Mouse (Mus musculus) stomach, postnatal 0 days (tissue): Measurements from ENCODE around the gene Siae. TPM values are rescaled to one million over a fixed set of nuclear protein-coding genes. Genes with fewer than 3 reads are reported as not detected.

Source experiments
- ATAC-seq: fragments of 200-750 bp; cut with Nextera tagmentation; 2 replicates; pipeline ENCODE4 v1.8.0; 2017; ENCODE audit not compliant: low FRiP score, low TSS enrichment
- DNase-seq: peaks from one replicate; pipeline ENCODE4 v3.0.0-alpha.2; 2016; ENCODE audit warnings: low spot score
- H3K27ac ChIP-seq: fragments of 300-500 bp; sonication (generic); replicated peaks from 2 replicates; pipeline ENCODE4 v1.5.1; 2014; ENCODE audit warnings: mild to moderate bottlenecking, control low read depth
- H3K27me3 ChIP-seq: fragments of 300-500 bp; sonication (generic); 2 replicates; pipeline ENCODE4 v1.6.1; 2014; ENCODE audit warnings: low read length; ENCODE audit not compliant: control insufficient read depth, insufficient read depth
- H3K36me3 ChIP-seq: fragments of 300-500 bp; sonication (generic); 2 replicates; pipeline ENCODE4 v1.6.1; 2014; ENCODE audit warnings: low read length, mixed read lengths; ENCODE audit not compliant: control insufficient read depth, insufficient read depth
- H3K4me1 ChIP-seq: fragments of 300-500 bp; sonication (generic); replicated peaks from 2 replicates; pipeline ENCODE4 v1.6.1; 2014; ENCODE audit warnings: antibody characterized with exemption; ENCODE audit not compliant: control insufficient read depth, insufficient read depth
- H3K4me2 ChIP-seq: fragments of 300-500 bp; sonication (generic); replicated peaks from 2 replicates; pipeline ENCODE4 v1.6.1; 2014; ENCODE audit warnings: low read depth, mild to moderate bottlenecking, control low read depth, moderate library complexity
- H3K4me3 ChIP-seq: fragments of 300-500 bp; sonication (generic); 2 replicates; pipeline ENCODE4 v1.5.1; 2014; ENCODE audit warnings: low read depth, low read length, control low read depth
- H3K9ac ChIP-seq: fragments of 300-500 bp; sonication (generic); 2 replicates; pipeline ENCODE4 v1.6.1; 2014; ENCODE audit warnings: mild to moderate bottlenecking, low read length, control low read depth, mixed read lengths
- H3K9me3 ChIP-seq: fragments of 300-500 bp; sonication (generic); 2 replicates; pipeline ENCODE4 v1.6.1; 2016; ENCODE audit warnings: low read length; ENCODE audit not compliant: control insufficient read depth
- CTCF ChIP-seq: IDR thresholded peaks from 2 replicates; pipeline ENCODE4 v1.5.1; 2016; ENCODE audit warnings: antibody characterized with exemption, low read depth, mild to moderate bottlenecking, moderate library complexity
- EP300 ChIP-seq: optimal IDR thresholded peaks from 2 replicates; pipeline ENCODE3; 2016; ENCODE audit warnings: antibody characterized with exemption
- WGBS: fragments of 180-500 bp; shearing (Covaris S2); extraction: QIAGEN DNeasy Blood & Tissue Kit; methylation state at CpG from one replicate; pipeline ENCODE4 v1.1.7; 2014; 5-methylcytosine and 5-hydroxymethylcytosine counted together
- polyA plus RNA-seq: library from polyadenylated mRNA; unstranded; fragments of >200 nt; fragmentation: Nextera tagmentation; extraction: Ambion mirVana; gene quantifications from 2 replicates; pipeline ENCODE4 v1.2.1, GENCODE M21; 2015

Siae gene
- polyA plus RNA-seq, 1 experiment from 2014 or later, result 6.9 TPM

DNA sequence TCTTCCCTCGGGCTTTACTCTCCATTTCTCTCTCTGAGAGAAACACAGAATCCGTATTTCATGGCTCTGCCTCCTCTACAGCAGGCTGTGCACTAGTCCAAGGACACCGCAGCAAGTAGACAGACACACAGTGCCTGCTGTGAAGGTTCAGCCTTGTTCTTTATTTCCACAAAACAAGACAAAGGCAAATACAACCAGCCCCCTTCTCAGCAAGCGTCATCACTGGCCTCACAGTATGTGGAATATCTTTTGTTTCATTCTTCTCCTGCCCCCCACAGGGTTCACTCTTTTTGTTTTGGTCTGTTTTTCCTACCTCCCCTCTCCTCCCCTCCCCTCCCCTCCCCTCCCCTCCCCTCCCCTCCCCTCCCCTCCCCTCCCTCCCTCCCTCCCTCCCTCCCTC, 73.1 kb downstream of the Siae start:
- H3K4me1 ChIP-seq, result no peaks in the 10 kb centered on the region
- TF ChIP-seq EP300, result no peak
- no peak for TF ChIP-seq CTCF
- H3K27me3 ChIP-seq, result no peaks in the 10 kb centered on the region
- H3K36me3 ChIP-seq, result no peaks in the 10 kb centered on the region
- 78% methylated on average over 4 of the region's 4 CpGs for WGBS
- H3K4me2 ChIP-seq, result no peak overlapping the region
- DNase-seq (no peak), ATAC-seq (no peak)
- no peak overlapping the region for H3K4me3 ChIP-seq
- no peaks in the 10 kb centered on the region for H3K9me3 ChIP-seq
- no peak overlapping the region for H3K27ac ChIP-seq
- H3K9ac ChIP-seq, result no peak overlapping the region

DNA sequence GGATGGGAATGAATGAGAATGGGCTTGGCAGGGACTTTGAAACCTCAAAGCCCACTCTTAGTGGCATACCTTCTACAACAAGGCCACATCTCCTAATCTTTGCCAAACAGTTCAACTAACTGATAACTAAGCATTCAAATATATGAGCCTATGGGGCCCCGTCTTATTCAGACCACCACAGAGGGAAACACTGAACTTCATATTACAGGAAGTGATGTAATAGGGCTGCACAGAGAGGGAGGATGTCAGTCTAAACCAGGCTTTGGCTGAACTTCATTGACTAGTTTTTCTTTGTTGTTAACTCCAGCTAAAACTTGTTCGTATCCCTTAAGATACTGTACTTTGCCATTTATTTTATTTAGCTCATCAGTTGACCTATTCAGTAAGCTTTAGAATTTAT, 74.4 kb downstream of the Siae start:
- no peak overlapping the region for H3K4me2 ChIP-seq
- H3K9me3 ChIP-seq, result no peaks in the 10 kb centered on the region
- TF ChIP-seq CTCF (no peak), EP300 (no peak)
- H3K36me3 ChIP-seq, result no peaks in the 10 kb centered on the region
- H3K4me3 ChIP-seq, result no peak overlapping the region
- no peaks in the 10 kb centered on the region for H3K27me3 ChIP-seq
- H3K9ac ChIP-seq, result no peak overlapping the region
- H3K4me1 ChIP-seq, result no peaks in the 10 kb centered on the region
- ATAC-seq (no peak), DNase-seq (no peak)
- WGBS, result 80% methylated on average over 2 of the region's 2 CpGs
- no peak overlapping the region for H3K27ac ChIP-seq

DNA sequence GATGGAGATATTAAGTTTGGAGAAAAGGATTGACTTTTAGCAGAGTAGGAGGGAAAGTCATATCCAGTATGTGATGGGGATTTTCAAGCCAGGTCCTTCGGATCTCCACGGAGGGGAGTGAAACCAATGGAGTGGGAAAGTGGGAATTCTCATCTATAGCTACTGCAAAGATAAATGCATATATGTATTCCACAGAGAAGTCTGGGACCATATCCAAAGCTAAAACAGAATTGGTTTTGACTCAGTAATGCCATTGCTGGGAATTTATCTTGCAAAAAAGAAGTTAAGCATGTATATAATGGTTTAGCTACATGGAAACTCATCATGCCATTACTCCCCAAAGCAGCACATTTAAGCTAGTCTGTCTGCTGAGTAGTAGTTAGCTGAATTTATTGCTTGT, 76.8 kb downstream of the Siae start:
- no peak overlapping the region for H3K27ac ChIP-seq
- no peak for ATAC-seq
- no peaks in the 10 kb centered on the region for H3K27me3 ChIP-seq
- no peak overlapping the region for H3K9ac ChIP-seq
- H3K4me1 ChIP-seq, result no peaks in the 10 kb centered on the region
- no peak for DNase-seq
- TF ChIP-seq CTCF (no peak), EP300 (no peak)
- WGBS, result 83% methylated on average over 2 of the region's 2 CpGs
- no peaks in the 10 kb centered on the region for H3K36me3 ChIP-seq
- H3K9me3 ChIP-seq, result no peaks in the 10 kb centered on the region
- no peak overlapping the region for H3K4me2 ChIP-seq
- H3K4me3 ChIP-seq, result no peak overlapping the region

DNA sequence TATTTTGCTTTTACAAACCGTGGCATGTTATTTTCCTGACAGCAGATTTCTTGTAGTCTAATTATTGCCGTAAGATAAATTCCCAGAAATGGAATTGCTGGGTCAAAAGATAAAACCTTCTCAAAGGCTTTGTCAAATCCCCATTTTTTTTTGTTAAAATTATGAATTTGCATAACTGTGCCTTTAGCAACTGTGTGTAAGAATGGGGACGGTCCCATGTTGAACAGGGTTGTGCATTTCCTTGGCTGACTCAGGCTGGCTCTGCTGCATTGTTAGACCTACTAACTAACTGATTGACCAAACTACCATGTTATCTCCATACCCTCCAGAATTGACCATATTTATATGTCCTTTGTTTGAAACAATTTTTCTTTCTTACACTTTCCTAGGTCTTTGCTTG, 78.8 kb downstream of the Siae start:
- Histone ChIP-seq H3K9ac (no peak overlapping the region), H3K36me3 (no peaks in the 10 kb centered on the region), H3K4me2 (no peak overlapping the region), H3K4me1 (no peaks in the 10 kb centered on the region), H3K27me3 (no peaks in the 10 kb centered on the region), H3K9me3 (no peaks in the 10 kb centered on the region), H3K27ac (no peak overlapping the region), H3K4me3 (no peak overlapping the region)
- DNase-seq (no peak), ATAC-seq (no peak)
- TF ChIP-seq CTCF, result no peak
- TF ChIP-seq EP300, result no peak
- WGBS, result 91% methylated on average over 3 of the region's 3 CpGs

DNA sequence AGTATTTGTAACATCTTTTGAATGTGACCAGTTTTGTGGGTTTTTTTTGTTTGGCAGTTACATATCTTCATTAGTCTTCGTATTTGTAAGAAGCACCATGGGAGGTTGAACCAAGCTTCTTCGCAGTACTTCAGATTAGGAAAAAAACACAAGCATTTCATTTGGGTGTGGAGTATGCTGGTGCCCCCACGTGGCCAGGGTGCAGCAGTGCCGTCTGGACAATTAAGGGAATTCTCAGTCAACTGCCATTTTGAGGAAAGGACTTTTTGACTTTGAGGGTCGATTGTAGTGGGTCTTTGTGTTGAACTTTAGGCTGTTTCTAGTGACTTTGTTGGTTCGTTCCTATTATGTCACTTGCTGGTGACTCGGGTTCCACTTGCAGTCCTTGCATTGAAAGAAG, 80.8 kb downstream of the Siae start:
- TF ChIP-seq CTCF, result peak; percentile 88
- no peak for TF ChIP-seq EP300
- WGBS, result 17% methylated on average over 7 of the region's 7 CpGs
- H3K9ac ChIP-seq, result no peak overlapping the region
- no peaks in the 10 kb centered on the region for H3K36me3 ChIP-seq
- H3K4me1 ChIP-seq, result no peaks in the 10 kb centered on the region
- no peaks in the 10 kb centered on the region for H3K9me3 ChIP-seq
- H3K27me3 ChIP-seq, result no peaks in the 10 kb centered on the region
- no peak overlapping the region for H3K27ac ChIP-seq
- no peak overlapping the region for H3K4me2 ChIP-seq
- DNase-seq, result peak; percentile 65
- ATAC-seq, result 0 out of 2 replicates have a peak, but pooled peaks have one; percentile 56
- no peak overlapping the region for H3K4me3 ChIP-seq

DNA sequence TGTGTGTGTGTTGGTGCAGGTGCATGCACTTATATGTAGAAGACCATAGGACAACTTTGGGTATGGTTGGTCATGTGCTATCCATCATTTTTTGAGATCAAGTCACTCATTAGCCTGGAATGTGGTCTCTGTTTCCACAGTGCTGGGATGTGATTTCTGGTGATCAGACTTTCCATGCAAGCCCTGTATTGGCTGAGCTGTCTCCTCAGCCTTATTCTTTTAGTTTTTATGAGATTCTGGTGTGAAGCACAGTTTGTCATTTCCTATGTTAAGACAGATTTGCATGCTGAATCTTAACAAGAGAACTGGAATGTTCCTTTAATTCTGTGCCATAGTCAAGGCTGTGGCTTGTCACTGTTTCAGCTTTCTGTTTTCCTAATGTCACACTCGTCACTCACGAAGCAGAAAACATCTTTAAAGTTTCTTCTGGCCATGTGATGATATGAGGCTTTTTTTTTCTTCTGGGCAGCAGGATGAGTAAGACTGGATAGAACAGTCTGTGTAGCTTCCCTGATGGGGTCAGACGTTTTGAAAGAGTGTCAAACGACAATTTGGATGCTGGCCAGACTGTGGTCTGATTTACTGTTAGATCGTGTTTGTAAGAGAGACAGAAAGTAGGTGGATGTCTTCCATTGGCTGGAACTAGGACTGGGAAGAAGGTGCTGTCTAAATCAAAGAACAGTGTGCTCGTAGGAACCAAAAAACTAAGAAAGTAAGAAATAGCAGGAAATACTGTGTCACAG, 81.5 kb downstream of the Siae start:
- no peak overlapping the region for H3K4me3 ChIP-seq
- no peaks in the 10 kb centered on the region for H3K27me3 ChIP-seq
- ATAC-seq, result no peak
- H3K27ac ChIP-seq, result no peak overlapping the region
- no peaks in the 10 kb centered on the region for H3K9me3 ChIP-seq
- no peak overlapping the region for H3K9ac ChIP-seq
- no peaks in the 10 kb centered on the region for H3K36me3 ChIP-seq
- DNase-seq, result no peak
- TF ChIP-seq EP300 (no peak), CTCF (no peak)
- H3K4me1 ChIP-seq, result no peaks in the 10 kb centered on the region
- 43% methylated on average over 6 of the region's 6 CpGs for WGBS
- no peak overlapping the region for H3K4me2 ChIP-seq
